Mouse (Mus musculus): Measurements from ENCODE around the gene Fam53b.

GRCm38 (mm10) chr7:132683923-132684322 is 129.8 kb downstream of the Fam53b start:
- TF ChIP-seq CTCF (IDR thresholded peaks at IDR 0.05; ENCODE audit: low read depth, low read length) = no peak
- TF ChIP-seq EP300 (IDR thresholded peaks at IDR 0.05; ENCODE audit: insufficient read depth, low read depth, low read length) = no peak

All from ES-Bruce4 (cell line).